Mouse (Mus musculus): ENCODE data around the gene Snrpb2. TPM values are rescaled to one million over a fixed set of nuclear protein-coding genes. Genes with fewer than 3 reads are reported as not detected.

Gene Snrpb2
- 10 to 100 TPM; 31.2 to 41.7 TPM for total RNA-seq (2021)

- intact Hi-C loops (cut with DNase I), result loop anchor here (5.0 kb wide), 1 partner anchor 161 kb away; the partner anchor contains the start of gene Kif16b
- peak; percentile 87 to 89 for DNase-seq (ENCODE audit: low spot score in 2 of 2)
Measured at GRCm38 (mm10) chr2:143062812-143063792, at the start of gene Snrpb2. TSS of gene Snrpb2 (plus strand) at chr2:143063039.

DNA sequence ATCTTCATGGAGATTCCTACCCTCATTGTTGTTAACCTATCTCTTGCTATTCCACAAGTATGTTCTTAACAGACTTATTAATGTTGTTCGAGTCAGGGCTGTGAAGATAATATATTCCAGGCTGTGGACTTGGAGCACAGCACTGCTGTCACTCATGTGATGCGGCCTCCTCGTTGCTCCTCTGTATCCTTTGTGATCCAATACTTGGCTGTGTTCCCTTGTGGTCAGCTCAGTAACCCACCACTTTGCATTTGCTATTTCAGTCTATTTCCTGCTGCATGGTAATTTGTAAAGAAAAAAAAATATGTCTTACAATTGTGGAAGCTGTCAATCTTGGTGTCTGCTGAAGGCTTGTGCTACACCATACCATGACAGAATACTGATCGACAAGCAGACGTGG, 49.8 kb upstream of the Snrpb2 start:
- DNase-seq (ENCODE audit: low spot score in 2 of 2), result no peak
- intact Hi-C loops (cut with DNase I), result no loop called here

DNA sequence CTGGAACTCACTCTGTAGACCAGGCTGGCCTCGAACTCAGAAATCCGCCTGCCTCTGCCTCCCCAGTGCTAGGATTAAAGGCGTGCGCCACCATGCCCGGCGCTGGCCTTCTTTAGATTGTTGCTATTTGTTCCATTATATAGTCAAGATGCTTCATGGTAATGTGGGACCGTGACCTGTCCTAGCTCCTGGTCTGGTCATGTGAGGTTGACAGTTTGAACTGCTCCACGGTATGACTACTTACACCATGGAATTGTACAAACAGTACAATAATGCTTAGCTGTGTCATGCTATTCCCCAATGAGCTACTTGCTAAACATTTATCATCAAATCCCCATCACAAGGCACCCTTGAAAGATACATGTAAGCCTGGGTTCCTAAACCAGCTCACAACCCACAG, 44.8 kb upstream of the Snrpb2 start:
- no peak for DNase-seq (ENCODE audit: low spot score in 2 of 2)
- intact Hi-C loops (cut with DNase I), result no loop called here

DNA sequence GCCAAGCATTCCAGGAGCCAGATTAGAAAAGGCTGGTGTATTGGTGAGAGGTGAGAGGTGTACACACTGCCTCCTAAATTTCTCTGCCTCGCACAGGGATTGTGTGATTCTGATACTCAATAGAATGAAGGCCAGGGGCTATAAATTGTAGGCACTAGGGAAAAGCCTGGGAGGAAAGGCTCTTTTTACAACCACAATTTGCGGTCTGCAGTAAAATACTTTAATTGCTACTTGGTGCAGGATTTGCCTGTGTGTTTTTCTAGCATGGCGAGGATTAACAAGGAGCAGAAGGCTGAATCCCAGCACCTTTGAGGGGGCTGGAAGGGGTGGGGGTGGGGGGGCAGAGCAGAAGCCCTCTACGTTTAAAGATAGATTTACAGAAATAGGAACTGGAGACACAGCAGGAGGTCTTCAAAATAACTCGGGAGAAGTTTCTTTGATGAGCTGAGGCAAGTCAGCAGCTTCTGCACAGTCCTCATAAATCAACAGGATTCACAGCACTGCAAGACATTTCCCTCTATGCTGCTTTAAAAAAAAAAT, 44.2 kb upstream of the Snrpb2 start:
- intact Hi-C loops (cut with DNase I), result no loop called here
- DNase-seq (ENCODE audit: low spot score in 2 of 2), result no peak

DNA sequence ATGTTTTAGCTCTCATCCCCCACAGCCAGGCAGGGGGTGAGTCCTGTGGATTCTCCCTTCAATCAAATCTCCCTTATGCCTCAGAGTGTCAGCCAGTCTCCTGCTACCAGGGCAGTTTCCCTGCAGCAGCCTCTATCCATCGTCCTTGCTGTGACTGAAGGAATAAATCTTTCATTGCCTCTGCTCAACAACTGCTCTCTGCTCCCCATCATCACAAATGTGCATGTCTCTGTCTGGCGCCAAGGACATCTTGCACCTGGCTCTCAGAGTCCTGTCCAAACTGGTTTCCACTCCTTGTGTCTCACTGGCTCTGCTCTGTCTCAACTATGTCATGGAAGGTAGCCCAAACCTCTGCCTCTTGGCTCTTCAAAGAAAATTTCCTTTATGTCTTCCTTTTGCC, 43.1 kb upstream of the Snrpb2 start:
- DNase-seq (ENCODE audit: low spot score in 2 of 2), result no peak
- intact Hi-C loops (cut with DNase I), result no loop called here

GRCm38 (mm10) chr2:143023331-143023730, 39.5 kb upstream of the Snrpb2 start:
- intact Hi-C loops (cut with DNase I), result no loop called here
- no peak for DNase-seq (ENCODE audit: low spot score in 2 of 2)

- intact Hi-C loops (cut with DNase I), result no loop called here
- DNase-seq (ENCODE audit: low spot score in 2 of 2), result no peak
Measured at GRCm38 (mm10) chr2:143024226-143024625, 38.6 kb upstream of the Snrpb2 start.

DNA sequence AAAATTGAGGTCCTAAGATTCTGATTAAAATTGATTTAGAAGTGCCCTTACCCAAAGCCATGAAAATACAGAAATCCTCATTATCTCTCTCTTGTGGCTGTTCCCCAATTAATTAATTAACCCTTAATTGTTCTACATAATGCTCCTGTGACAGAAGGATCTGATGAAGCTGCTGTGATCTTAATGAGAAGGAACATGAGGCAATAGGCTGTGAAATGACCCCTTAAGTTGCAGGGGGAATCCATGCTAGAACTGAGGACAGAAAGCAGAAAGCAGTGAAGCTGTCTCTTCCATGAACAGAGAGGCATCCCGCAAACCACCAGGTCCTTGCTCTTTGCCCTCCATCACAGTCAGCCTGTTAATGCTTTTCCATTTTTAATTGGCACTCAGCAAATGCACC, 31.6 kb upstream of the Snrpb2 start:
- DNase-seq (ENCODE audit: low spot score in 2 of 2), result no peak
- intact Hi-C loops (cut with DNase I), result no loop called here

DNA sequence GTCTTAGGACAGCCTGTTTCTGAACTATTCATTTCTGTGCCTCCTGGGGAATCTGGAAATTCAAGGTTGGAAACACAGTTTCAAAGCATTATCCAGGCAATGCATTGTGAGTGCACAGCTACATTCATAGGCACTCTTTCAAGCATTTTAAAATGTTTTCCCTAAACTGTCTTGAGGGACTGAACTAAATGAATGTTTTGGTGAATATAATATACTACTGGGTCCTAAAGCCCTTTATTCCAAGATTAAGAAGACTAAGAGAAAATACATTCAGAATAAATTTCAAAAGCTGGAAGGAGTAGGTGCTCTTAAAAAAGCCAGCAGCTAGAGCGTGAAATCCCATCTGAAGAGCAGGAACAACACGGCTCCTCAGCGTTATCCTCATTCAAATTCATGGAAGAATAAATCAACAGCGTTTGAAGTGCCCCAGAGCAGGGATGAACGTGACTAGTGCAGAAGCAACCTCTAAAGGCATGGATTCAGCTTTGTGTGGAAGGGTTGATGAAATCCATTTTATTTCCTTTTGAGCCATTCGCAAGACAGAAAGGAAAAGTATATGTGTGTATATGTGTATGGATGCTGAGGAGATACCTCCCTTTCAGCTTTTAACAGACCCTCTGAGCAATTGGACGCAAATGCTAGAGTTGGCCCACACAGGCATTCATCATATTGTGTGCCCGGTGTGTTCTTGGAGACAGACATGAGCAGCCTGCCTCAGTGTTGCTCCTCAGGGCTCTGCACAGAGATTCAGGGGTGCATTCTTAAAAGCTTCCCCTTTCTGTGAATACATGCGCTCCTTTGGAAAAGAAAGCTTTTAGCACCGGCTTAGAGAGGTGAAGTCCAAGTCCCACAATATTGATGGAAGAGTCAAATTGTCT, 30.2 kb upstream of the Snrpb2 start:
- intact Hi-C loops (cut with DNase I), result no loop called here
- DNase-seq (ENCODE audit: low spot score in 2 of 2), result peak in 1 of 2 experiments; percentile 27

GRCm38 (mm10) chr2:143034350-143035085, 28.3 kb upstream of the Snrpb2 start:
- intact Hi-C loops (cut with DNase I), result no loop called here
- peak; percentile 34 to 36 for DNase-seq (ENCODE audit: low spot score in 2 of 2)

DNA sequence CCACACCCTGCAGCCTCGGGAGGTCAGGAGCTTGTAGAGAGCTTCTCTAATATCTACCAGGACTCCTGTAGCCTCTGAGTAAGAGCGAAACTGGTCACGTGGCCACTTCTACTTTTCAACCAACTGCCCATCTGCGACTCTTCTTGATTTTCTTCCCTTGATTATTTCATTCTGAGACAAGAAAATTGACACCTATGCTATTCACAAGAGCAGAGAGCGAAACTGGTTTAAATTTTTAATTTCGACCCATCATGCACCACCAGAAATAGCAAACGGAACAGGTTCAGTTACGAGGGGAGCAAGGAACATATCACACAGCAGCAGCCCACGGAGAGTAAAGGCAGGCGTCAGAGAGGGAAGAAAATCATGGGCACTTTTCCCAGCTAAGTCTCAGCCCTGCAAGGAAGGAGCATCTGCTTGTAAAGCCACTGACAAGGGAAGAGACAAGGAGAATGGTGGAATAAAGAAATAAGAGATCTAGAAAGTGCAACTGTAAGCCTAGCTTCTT, 27.7 kb upstream of the Snrpb2 start:
- DNase-seq (ENCODE audit: low spot score in 2 of 2), result peak; percentile 39 to 42
- intact Hi-C loops (cut with DNase I), result no loop called here

GRCm38 (mm10) chr2:143041596-143041995, 21.2 kb upstream of the Snrpb2 start:
- no peak for DNase-seq (ENCODE audit: low spot score in 2 of 2)
- intact Hi-C loops (cut with DNase I), result no loop called here

GRCm38 (mm10) chr2:143055251-143055650, 7.6 kb upstream of the Snrpb2 start:
- intact Hi-C loops (cut with DNase I), result no loop called here
- no peak for DNase-seq (ENCODE audit: low spot score in 2 of 2)

GRCm38 (mm10) chr2:143056736-143057135, 6.1 kb upstream of the Snrpb2 start:
- peak; percentile 9 to 17 for DNase-seq (ENCODE audit: low spot score in 2 of 2)
- intact Hi-C loops (cut with DNase I), result no loop called here

- intact Hi-C loops (cut with DNase I), result loop anchor here (5.0 kb wide), 1 partner anchor 160 kb away; the partner anchor contains the start of gene Kif16b
- no peak for DNase-seq (ENCODE audit: low spot score in 2 of 2)
Measured at GRCm38 (mm10) chr2:143062432-143062811, 417 bp upstream of the Snrpb2 start.

DNA sequence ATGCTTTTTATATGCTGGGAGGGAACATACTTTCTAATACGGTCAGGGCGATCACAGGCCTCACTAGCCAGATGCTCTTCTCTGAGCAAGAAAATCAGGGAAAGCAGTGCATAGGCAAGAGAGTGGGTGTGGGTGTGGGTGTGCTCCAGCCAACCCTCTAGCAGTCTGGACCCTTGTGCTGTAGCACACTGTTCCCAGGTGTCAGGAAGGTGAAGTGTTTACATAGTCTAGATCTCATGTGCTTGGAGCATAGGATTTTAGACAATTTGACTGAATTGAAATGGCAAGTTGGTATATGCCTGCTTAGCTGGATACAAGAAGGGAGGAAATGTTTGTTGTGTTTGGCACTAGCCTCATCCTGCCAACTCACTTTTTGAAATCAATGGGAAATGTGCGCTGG, 3.1 kb downstream of the Snrpb2 start:
- intact Hi-C loops (cut with DNase I), result no loop called here

DNA sequence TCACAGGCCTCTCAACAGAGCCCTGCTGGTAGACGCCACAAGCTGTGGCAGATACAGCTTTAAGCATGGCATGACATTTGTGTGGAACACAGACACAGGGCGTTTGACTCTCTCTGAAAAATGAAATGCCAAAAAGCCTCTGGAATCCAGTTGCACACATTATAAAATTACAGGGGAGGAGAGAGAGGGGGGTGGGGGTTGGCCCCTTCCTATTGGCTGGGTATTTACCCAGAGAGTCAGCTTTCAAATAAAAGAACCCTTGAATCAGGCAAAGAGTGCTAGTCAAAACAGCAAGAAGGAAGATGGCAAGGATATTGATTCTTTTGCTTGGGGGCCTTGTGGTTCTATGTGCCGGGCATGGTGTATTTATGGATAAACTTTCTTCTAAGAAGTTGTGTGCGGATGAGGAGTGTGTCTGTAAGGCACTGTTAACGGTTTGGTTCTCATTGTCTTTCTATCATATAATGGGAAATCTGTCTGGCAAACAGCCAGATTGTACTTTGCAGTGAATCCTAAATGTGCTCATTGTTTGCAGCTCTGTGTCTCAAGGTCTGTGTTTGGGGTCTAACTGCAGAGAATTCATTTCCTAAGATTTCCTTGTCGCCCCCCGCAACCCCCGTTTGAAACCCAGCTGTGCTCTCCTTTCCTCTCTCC, 15.5 kb downstream of the Snrpb2 start, which contains the start of gene Otor:
Gene Otor (plus strand): TSS at position 276 of the 654 bp plus-strand sequence.
- DNase-seq (ENCODE audit: low spot score in 2 of 2), result no peak
- intact Hi-C loops (cut with DNase I), result no loop called here

More for the DNA sequence above, 3.1 kb downstream of the Snrpb2 start:
- no peak for DNase-seq (ENCODE audit: low spot score in 2 of 2)

- DNase-seq (ENCODE audit: low spot score in 2 of 2), result no peak
- intact Hi-C loops (cut with DNase I), result no loop called here
Measured at GRCm38 (mm10) chr2:143081693-143082092, 18.9 kb downstream of the Snrpb2 start.
